Mouse (Mus musculus): ENCODE data around the gene Cilp.

- TF ChIP-seq CTCF (IDR thresholded peaks at IDR 0.05; ENCODE audit: low read depth, low read length): no peak
- no peak for TF ChIP-seq POLR2A (IDR thresholded peaks at IDR 0.05; ENCODE audit: insufficient read depth, low read length)
These were observed 33.7 kb upstream of the Cilp start for GRCm38 (mm10) chr9:65231284-65231683.
